Mouse (Mus musculus): ENCODE measurements around the gene Tcerg1l.
A peak's percentile ranks its signal among the peaks of the same experiment; 100 is the strongest.

Gene Tcerg1l

GRCm38 (mm10) chr7:138356655-138357449 is 40.7 kb downstream of the Tcerg1l start:
- no peak for DNase-seq

GRCm38 (mm10) chr7:138345451-138345850 is 52.1 kb downstream of the Tcerg1l start:
- no peak for DNase-seq

GRCm38 (mm10) chr7:138338451-138338850 is 59.1 kb downstream of the Tcerg1l start:
- no peak for DNase-seq

- DNase-seq: no peak
Observed at GRCm38 (mm10) chr7:138337946-138338345, 59.6 kb downstream of the Tcerg1l start.

DNA sequence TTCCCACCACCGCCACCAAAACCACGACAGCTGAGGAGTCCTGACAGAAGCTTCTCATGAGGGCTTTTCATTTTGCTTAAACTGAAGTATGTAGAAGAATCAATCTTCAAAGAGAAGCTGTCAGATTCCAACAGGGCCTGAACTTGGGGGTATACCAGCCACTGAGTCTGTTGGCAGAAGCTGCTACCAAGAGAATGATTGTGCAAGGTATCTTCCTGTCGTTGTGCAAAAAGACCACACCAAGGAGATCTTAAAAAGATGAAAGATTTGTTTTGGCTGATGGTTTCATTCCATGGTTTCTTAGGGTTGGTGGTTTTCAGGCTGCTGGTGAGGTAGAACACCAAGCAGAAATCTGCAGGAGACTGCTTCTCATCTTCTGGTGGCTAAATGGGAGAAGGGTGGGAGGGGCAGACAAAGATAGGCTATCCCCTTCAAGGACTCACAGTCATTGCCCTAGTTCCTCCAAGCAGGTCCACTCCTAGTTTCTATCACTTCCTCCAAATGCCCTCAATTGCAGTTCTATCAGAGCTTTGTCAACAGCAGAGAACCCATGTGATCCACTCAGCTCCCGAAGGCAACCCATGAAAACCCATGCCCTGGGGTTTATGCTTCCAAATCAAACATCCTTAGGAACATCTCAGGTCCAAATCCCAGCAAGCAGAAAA is 64.9 kb downstream of the Tcerg1l start:
- DNase-seq: no peak

DNA sequence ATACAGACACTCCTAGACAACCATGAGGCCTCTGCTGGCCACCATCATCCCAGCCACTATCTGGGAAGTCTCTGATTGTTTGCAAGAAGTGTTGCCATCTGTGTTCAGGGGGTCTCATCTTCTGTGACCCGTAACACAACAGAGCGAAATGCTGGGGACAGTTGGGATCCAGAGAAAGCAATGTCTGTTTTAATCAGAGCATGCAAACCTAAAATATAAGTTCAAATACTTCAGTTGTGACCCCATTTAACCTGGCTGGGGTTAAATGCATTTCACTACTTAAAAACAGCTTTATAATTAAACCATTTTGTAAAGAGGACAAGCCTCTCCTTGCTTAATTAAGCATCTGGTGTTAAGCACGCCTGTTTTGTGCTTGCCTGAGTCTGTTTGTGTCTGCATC is 66.3 kb downstream of the Tcerg1l start:
- no peak for DNase-seq

DNA sequence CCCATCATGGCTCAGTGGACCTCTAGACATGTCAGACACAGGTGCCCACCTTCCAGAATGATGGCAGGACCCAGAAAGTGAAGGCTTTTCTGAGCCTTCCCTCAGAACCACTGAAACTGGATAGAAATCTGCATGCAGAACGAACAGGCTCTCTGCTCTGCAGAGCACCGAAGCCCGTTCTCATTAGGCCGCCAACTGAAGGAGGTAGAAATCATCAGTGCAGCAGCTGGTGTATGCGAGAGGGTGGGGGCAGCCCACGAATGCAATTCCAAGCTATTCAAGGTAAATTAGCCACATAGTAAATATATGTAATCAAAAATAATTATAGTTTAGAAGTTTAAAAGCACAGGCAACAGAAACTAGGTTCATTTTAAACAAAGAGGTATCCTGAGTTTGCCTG is 68.9 kb downstream of the Tcerg1l start:
- no peak for DNase-seq

DNA sequence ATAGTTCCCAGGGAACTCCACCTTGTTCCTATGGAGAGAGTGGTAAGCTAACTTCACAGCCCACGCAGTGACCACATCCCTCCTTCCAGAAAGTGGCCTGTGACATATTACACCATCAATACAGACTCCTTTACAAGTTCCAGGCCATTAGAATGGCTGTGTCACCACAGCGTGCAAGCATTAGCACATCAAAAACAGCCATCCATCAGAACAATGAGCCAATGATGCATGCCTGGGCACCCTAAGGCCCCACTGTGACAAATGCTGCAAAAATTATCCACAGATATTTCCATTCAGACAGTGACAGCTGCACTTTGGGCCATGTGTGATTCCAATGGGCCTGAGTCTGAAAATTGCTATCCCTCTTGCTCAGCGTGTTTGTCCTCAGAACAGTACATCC is 70.8 kb downstream of the Tcerg1l start:
- no peak for DNase-seq

GRCm38 (mm10) chr7:138313733-138314132 is 83.8 kb downstream of the Tcerg1l start:
- no peak for DNase-seq

- no peak for DNase-seq
Observed at GRCm38 (mm10) chr7:138306126-138306525, 91.4 kb downstream of the Tcerg1l start.

- DNase-seq: peak; percentile 4 to 10
Observed at GRCm38 (mm10) chr7:138284790-138285189, 112.7 kb downstream of the Tcerg1l start.

GRCm38 (mm10) chr7:138275263-138275662 is 122.3 kb downstream of the Tcerg1l start:
- no peak for DNase-seq

GRCm38 (mm10) chr7:138271328-138271727 is 126.2 kb downstream of the Tcerg1l start:
- DNase-seq: no peak

DNA sequence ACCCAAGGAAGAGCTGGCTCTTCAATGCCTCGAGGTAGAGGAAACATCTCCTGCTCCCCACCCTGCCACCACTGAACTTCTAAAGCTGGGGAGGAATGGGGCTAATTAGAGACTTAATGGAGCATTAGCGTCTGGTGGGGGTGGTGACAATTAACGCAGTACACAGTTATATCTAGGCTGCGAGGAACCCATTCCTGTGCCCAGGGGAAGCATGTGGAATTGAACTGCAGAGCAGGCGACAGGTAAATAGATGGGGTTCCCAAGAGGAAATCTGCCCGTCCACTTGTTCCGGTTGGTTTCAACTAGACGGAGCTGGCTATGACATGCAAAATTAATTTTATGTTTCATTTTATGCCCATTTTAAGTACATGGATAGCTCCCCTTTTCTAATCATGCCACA is 128.1 kb downstream of the Tcerg1l start:
- DNase-seq: no peak

GRCm38 (mm10) chr7:138267976-138268646 is 129.4 kb downstream of the Tcerg1l start:
- no peak for DNase-seq

GRCm38 (mm10) chr7:138248612-138249011 is 148.9 kb downstream of the Tcerg1l start:
- DNase-seq: no peak

DNA sequence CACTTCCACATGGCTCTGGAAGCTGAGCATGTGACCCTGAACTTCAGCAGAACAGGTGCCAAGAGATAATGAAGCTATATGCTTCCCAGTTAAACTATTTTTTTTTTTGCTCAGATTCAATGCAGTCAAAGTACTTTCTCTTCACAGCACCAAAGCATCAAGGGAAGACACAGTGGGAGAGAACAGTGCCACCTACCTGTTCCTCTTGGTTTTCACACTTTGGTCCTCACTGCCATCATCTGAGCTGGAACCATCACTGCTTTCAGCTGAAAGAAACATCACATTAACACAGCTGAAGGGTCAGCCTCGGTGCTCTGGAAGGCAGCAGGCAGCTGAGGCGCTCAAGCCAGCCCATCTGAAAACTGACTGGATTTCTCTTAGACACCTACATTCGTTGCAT is 149.4 kb downstream of the Tcerg1l start:
- no peak for DNase-seq

GRCm38 (mm10) chr7:138246684-138247083 is 150.8 kb downstream of the Tcerg1l start:
- no peak for DNase-seq

DNA sequence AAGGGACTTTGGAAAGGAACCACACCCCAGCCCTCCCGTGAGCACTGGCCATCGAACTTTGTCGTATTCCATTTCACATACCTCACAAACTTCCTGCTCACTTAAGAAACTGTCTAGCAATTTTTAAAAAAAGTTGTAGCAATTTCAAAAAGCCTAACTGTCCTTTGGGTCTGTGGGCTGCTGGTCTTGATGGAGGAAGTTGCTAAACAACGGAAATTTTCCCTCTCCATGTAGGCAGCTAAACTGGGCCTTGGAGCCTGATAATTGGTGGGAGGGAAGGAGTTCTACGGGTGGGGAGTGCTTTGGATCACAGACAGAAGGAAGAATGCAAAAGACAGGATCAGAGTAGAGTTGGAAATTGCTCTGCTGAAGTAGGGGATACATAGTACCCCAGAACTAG is 155.3 kb downstream of the Tcerg1l start:
- no peak for DNase-seq

DNA sequence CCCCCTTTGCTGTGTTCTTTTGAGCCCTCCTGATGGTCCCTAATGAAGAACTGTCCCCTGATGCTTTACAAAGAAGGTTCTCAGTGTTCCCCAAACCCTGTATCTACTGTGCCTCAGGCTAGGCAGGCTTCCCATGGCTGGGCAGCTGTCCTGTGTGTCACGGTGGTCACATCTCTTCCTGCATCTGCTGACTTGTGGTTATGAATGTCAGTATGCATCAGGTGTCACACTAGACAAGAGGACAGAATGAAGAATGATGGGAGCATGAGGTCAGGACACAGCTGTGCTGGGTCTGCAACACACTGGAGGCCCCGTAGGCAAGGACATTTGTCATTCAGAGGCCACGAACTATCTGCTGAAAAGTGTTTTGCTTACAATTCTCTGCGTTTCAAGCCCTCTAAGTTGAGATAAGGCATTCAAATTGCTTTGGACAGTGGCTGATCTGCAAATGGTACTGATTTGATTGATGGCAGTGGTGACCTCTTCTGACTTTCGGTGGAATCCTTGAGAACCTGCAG is 159.8 kb downstream of the Tcerg1l start:
- DNase-seq: no peak

DNA sequence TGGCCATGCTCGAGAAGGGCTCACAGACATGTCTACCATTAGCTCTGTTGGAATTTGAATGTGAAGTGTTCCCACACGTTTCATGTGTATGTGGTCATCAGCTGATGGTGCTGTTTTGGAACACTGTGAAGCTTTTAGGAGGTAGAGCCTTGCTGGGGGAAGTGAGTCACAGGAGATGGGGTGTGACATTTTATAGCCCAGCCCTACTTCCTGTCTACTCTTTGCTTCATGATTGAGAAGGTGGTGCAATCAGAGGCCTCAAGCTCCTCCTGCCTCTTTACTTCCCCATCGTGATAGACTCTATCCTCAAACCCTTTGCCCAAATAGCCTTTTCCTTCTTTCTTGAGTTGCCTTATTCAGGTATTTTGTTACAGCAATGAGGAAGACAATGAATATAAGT is 173.3 kb downstream of the Tcerg1l start:
- DNase-seq: no peak

DNA sequence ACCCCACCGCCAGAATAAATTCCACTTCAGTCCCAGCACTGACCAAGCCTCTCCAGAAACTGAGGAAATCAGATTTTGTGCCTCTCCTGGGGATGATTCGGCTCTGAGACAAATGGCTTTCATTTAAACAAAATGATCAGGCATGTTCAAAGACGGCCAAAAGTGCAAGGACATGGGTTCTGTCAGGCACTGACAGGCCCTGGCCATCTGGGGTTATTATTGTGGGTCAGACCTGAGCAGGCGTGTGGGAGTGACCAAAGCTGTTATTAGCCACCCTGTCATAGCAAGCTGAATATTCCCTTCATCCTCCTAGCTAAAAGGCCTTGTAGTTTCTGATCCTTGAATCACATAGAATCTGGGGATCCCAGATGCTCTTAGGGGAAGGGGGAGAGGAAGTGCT is 174.6 kb downstream of the Tcerg1l start:
- DNase-seq: no peak

GRCm38 (mm10) chr7:138217556-138218098 is 179.9 kb downstream of the Tcerg1l start:
- peak; percentile 40 to 62 for DNase-seq
